Mouse (Mus musculus) ovary, adult 2 months (tissue): Measurements from ENCODE around the gene Bhlha15. TPM values are rescaled to one million over a fixed set of nuclear protein-coding genes. Genes with fewer than 3 reads are reported as not detected.

ENCODE experiments used
- polyA plus RNA-seq: library from polyadenylated mRNA; depleted of rRNA; stranded (reverse); fragments of >200 nt; gene quantifications from 2 replicates; pipeline ENCODE4 v1.2.3, GENCODE M21; 2012; rRNA removed

Gene Bhlha15
- polyA plus RNA-seq, result 1.4 and 1.5 TPM in 2 replicates

GRCm38 (mm10) chr5:144189950-144190583 lies at the start of gene Bhlha15:
TSS of gene Bhlha15 (plus strand) at chr5:144190286.

GRCm38 (mm10) chr5:144223503-144223862 lies 33.4 kb downstream of the Bhlha15 start, which contains the start of gene Tecpr1:
TSS of gene Tecpr1 (minus strand) at chr5:144223615.

Other genes with a start within 250 kb of the Bhlha15 start
- 3.9 and 4.2 TPM in 2 replicates for gene Ccz1, start 175.4 kb upstream of the Bhlha15 start, polyA plus RNA-seq
- not detected in 2 replicates for gene Ocm, start 163.6 kb upstream of the Bhlha15 start, polyA plus RNA-seq
- 12.9 and 15.2 TPM in 2 replicates for gene Lmtk2, start 89.8 kb upstream of the Bhlha15 start, polyA plus RNA-seq
- 54.8 and 59.9 TPM in 2 replicates for gene Tecpr1, start 33.3 kb downstream of the Bhlha15 start, polyA plus RNA-seq
- 135 and 184 TPM in 2 replicates for gene Bri3, start 54.2 kb downstream of the Bhlha15 start, polyA plus RNA-seq
- gene Baiap2l1, start 167.8 kb downstream of the Bhlha15 start, polyA plus RNA-seq, result 6.2 and 7.3 TPM in 2 replicates